Mouse (Mus musculus) intestine, postnatal 0 days (tissue): Measurements from ENCODE around the gene Tnfsf12. TPM values are rescaled to one million over a fixed set of nuclear protein-coding genes. Genes with fewer than 3 reads are reported as not detected.
"Not testable (repeated sequence)": the region's sequence is repeated elsewhere in the genome, so short reads cannot be mapped to it uniquely, and the experiment has no call there.

Source experiments
- ATAC-seq: fragments of 200-750 bp; cut with Nextera tagmentation; 2 replicates; pipeline ENCODE4 v1.8.0; 2017; ENCODE audit warnings: mild to moderate bottlenecking, moderate TSS enrichment, moderate library complexity
- H3K27ac ChIP-seq: fragments of 300-500 bp; sonication (generic); 2 replicates; pipeline ENCODE4 v1.5.1; 2014; ENCODE audit warnings: mild to moderate bottlenecking, low read depth, low read length, moderate library complexity
- H3K27me3 ChIP-seq: fragments of 300-500 bp; sonication (generic); replicated peaks from 2 replicates; pipeline ENCODE4 v1.6.1; 2014; ENCODE audit warnings: low read length, mixed read lengths; ENCODE audit not compliant: control insufficient read depth, insufficient read depth
- H3K36me3 ChIP-seq: fragments of 300-500 bp; sonication (generic); 2 replicates; pipeline ENCODE4 v1.6.1; 2014; ENCODE audit warnings: mild to moderate bottlenecking, moderate library complexity; ENCODE audit not compliant: control insufficient read depth, insufficient read depth
- H3K4me1 ChIP-seq: fragments of 300-500 bp; sonication (generic); replicated peaks from 2 replicates; pipeline ENCODE4 v1.6.1; 2014; ENCODE audit warnings: antibody characterized with exemption, low read length, mixed read lengths; ENCODE audit not compliant: control insufficient read depth, insufficient read depth
- H3K4me2 ChIP-seq: fragments of 300-500 bp; sonication (generic); replicated peaks from 2 replicates; pipeline ENCODE4 v1.6.1; 2014; ENCODE audit warnings: low read depth, mild to moderate bottlenecking, moderate library complexity
- H3K4me3 ChIP-seq: fragments of 300-500 bp; sonication (generic); 2 replicates; pipeline ENCODE4 v1.5.1; 2014; ENCODE audit warnings: low read depth, low read length
- H3K9ac ChIP-seq: fragments of 300-500 bp; sonication (generic); 2 replicates; pipeline ENCODE4 v1.6.1; 2014; ENCODE audit warnings: mild to moderate bottlenecking, low read depth, low read length
- H3K9me3 ChIP-seq: fragments of 300-500 bp; sonication (generic); 2 replicates; pipeline ENCODE4 v1.6.1; 2016; ENCODE audit warnings: mixed run types; ENCODE audit not compliant: control insufficient read depth
- CTCF ChIP-seq: sonication (generic); IDR thresholded peaks from 2 replicates; pipeline ENCODE4 v1.5.1; 2016; ENCODE audit warnings: low read depth, mild to moderate bottlenecking, control low read depth, antibody characterized with exemption, moderate library complexity
- WGBS: fragments of 180-500 bp; shearing (Covaris S2); extraction: QIAGEN DNeasy Blood & Tissue Kit; methylation state at CpG from one replicate; pipeline ENCODE4 v1.1.7; 2014; 5-methylcytosine and 5-hydroxymethylcytosine counted together
- polyA plus RNA-seq: library from polyadenylated mRNA; unstranded; fragments of >200 nt; fragmentation: Nextera tagmentation; extraction: Ambion mirVana; gene quantifications from 2 replicates; pipeline ENCODE4 v1.2.1, GENCODE M21; 2015

Tnfsf12 gene
- polyA plus RNA-seq, 1 experiment from 2014 or later = 7.2 TPM

DNA sequence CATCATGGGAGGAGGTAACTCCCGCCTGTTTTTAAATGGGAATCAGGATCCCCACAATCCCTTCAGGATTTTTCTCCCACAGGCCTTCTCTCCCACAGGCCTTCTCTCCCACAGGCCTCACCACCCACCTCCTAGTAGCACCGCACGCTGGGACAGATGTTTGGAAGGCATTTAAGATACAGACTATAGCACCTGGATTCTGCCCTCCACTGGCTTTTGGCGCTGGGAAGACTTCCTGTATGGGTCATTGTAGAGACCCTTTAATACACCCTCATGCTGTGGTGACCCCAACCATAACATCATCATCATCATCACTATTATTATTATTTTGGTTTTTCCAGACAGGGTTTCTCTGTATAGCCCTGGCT is 11.8 kb upstream of the Tnfsf12 start:
- Histone ChIP-seq H3K4me3 (no peak overlapping the region), H3K27me3 (no peaks in the 10 kb centered on the region), H3K4me1 (no peaks in the 10 kb centered on the region), H3K9me3 (no peaks in the 10 kb centered on the region), H3K4me2 (no peak overlapping the region), H3K36me3 (no peaks in the 10 kb centered on the region), H3K27ac (no peak overlapping the region), H3K9ac (no peak overlapping the region)
- no peak for TF ChIP-seq CTCF
- ATAC-seq = no peak
- 90% methylated on average over 4 of the region's 4 CpGs for WGBS

- H3K27ac ChIP-seq = no peak overlapping the region
- H3K4me2 ChIP-seq = no peak overlapping the region
- H3K9ac ChIP-seq = no peak overlapping the region
- H3K4me3 ChIP-seq = no peak overlapping the region
- WGBS = 57% methylated on average over 6 of the region's 6 CpGs
- ATAC-seq = no peak
- H3K36me3 ChIP-seq = no peaks in the 10 kb centered on the region
- TF ChIP-seq CTCF = 0 out of 2 replicates have a peak, but pooled peaks have one; percentile 13
- no peaks in the 10 kb centered on the region for H3K27me3 ChIP-seq
- H3K9me3 ChIP-seq = no peaks in the 10 kb centered on the region
- H3K4me1 ChIP-seq = no peaks in the 10 kb centered on the region
These were observed 11.3 kb upstream of the Tnfsf12 start for GRCm38 (mm10) chr11:69706775-69707479.

- H3K36me3 ChIP-seq = no peaks in the 10 kb centered on the region
- TF ChIP-seq CTCF = no peak
- H3K9ac ChIP-seq = no peak overlapping the region
- no peak overlapping the region for H3K27ac ChIP-seq
- H3K4me3 ChIP-seq = no peak overlapping the region
- H3K4me2 ChIP-seq = no peak overlapping the region
- ATAC-seq = no peak
- no peaks in the 10 kb centered on the region for H3K27me3 ChIP-seq
- H3K9me3 ChIP-seq = no peaks in the 10 kb centered on the region
- H3K4me1 ChIP-seq = no peaks in the 10 kb centered on the region
- 22% methylated on average over 2 of the region's 2 CpGs for WGBS
These were observed 9.0 kb upstream of the Tnfsf12 start for GRCm38 (mm10) chr11:69704613-69705010.

DNA sequence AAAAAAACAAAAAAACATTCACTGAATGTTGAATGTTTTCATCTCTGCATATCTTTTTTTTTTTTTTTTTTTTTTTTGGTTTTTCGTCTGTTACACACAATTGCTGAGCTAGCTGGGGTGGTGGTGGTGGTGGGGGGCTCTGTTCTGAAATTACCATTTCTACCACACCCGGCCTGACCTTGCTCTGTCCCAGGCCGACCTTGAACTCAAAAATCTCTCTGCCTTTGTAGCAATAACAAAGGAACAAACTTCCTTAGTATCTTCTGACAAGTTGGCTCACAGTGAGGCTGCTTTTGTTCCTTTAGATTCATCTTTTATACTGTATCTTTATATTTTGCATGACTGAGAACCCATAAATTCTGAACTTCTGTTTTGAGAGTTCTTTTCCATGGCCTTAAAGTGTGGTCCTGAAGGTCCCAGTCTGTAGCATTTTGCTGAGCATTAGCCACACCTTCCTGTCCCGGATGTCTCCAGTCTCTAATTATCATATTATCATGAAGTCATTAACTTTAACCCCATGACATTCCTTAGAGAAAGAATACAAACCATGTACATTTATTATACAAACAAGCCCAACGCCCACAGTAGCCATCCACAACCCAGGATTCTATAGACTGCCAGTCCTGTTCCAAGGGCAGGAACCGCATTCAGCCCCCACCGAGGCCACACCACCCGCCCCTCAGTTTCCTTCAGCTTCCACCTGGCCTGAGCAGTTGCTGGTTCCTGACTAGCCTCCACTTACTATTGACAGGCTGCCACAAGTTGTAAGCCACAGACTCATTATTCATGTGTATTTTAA is 8.4 kb upstream of the Tnfsf12 start:
- no peaks in the 10 kb centered on the region for H3K4me1 ChIP-seq
- H3K4me2 ChIP-seq = no peak overlapping the region
- no peak overlapping the region for H3K9ac ChIP-seq
- 56% methylated on average over 8 of the region's 8 CpGs for WGBS
- no peaks in the 10 kb centered on the region for H3K9me3 ChIP-seq
- no peaks in the 10 kb centered on the region for H3K36me3 ChIP-seq
- no peak overlapping the region for H3K27ac ChIP-seq
- no peak for ATAC-seq
- no peak overlapping the region for H3K4me3 ChIP-seq
- no peaks in the 10 kb centered on the region for H3K27me3 ChIP-seq
- no peak for TF ChIP-seq CTCF

DNA sequence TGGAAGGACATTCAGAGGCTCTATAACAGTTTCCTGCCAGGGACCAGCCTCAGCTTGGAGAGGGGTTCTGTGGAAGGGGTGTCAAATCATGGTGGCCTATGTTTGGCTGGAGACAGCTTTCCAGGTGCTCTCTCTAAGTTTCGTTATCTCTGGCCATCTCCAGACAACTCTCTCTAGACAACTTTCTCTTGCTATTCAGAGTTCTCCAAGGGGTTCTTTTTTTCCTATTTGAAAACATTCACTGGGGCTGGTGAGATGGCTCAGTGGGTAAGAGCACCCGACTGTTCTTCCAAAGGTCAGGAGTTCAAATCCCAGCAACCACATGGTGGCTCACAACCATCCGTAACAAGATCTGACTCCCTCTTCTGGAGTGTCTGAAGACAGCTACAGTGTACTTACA is 7.7 kb upstream of the Tnfsf12 start:
- not testable (repeated sequence) for ATAC-seq, H3K4me2 ChIP-seq, H3K27ac ChIP-seq, H3K9me3 ChIP-seq, H3K4me1 ChIP-seq, H3K4me3 ChIP-seq, H3K27me3 ChIP-seq, H3K9ac ChIP-seq, H3K36me3 ChIP-seq
- 84% methylated on average over 2 of the region's 3 CpGs for WGBS

DNA sequence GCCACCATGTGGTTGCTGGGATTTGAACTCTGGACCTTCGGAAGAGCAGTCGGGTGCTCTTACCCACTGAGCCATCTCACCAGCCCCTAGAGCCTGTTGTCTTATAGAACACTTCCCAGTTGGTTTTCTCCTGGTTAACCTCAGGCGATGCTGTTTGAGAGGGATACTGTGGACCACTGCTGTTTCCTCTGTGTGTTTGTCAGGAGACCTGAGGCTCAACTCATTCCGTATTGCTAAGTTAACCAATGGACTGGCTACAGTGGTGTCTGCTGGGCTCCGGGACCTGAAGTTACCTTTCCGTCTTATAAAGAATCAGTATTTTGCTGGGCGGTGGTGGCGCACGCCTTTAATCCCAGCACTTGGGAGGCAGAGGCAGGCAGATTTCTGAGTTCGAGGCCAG is 7.2 kb upstream of the Tnfsf12 start:
- WGBS = 91% methylated on average over 10 of the region's 10 CpGs
- not testable (repeated sequence) for H3K27me3 ChIP-seq

More for the DNA sequence above, 7.2 kb upstream of the Tnfsf12 start:
- ATAC-seq, H3K9me3 ChIP-seq, H3K27ac ChIP-seq, H3K4me2 ChIP-seq, H3K9ac ChIP-seq, H3K4me1 ChIP-seq, H3K36me3 ChIP-seq, H3K4me3 ChIP-seq: not testable (repeated sequence)
